Mouse (Mus musculus): ENCODE data around the gene Gper1. TPM values are rescaled to one million over a fixed set of nuclear protein-coding genes. Genes with fewer than 3 reads are reported as not detected.

Gene Gper1
- total RNA-seq, 2 experiments from 2014 or later = not detected

GRCm38 (mm10) chr5:139389676-139390061 is 33.3 kb upstream of the Gper1 start:
- peak; percentile 66 for ATAC-seq (replicated peaks; ENCODE audit: low FRiP score, low TSS enrichment, poor library complexity, severe bottlenecking)

GRCm38 (mm10) chr5:139390324-139391119 is 32.4 kb upstream of the Gper1 start:
- peak; percentile 42; the same call in 1 of the 2 replicates for ATAC-seq (replicated peaks; ENCODE audit: low FRiP score, low TSS enrichment, poor library complexity, severe bottlenecking)

- no peak for ATAC-seq (replicated peaks; ENCODE audit: low FRiP score, low TSS enrichment, poor library complexity, severe bottlenecking)
Measured at GRCm38 (mm10) chr5:139391309-139391990, 31.5 kb upstream of the Gper1 start.

GRCm38 (mm10) chr5:139392219-139393196 is 30.4 kb upstream of the Gper1 start:
- no peak for ATAC-seq (replicated peaks; ENCODE audit: low FRiP score, low TSS enrichment, poor library complexity, severe bottlenecking)

GRCm38 (mm10) chr5:139393197-139393588 is 29.8 kb upstream of the Gper1 start:
- no peak for ATAC-seq (replicated peaks; ENCODE audit: low FRiP score, low TSS enrichment, poor library complexity, severe bottlenecking)

GRCm38 (mm10) chr5:139394399-139394798 is 28.6 kb upstream of the Gper1 start:
- ATAC-seq (replicated peaks; ENCODE audit: low FRiP score, low TSS enrichment, poor library complexity, severe bottlenecking) = peak; percentile 26

- no peak for ATAC-seq (replicated peaks; ENCODE audit: low FRiP score, low TSS enrichment, poor library complexity, severe bottlenecking)
Measured at GRCm38 (mm10) chr5:139395528-139395927, 27.4 kb upstream of the Gper1 start.

GRCm38 (mm10) chr5:139397359-139397916 is 25.5 kb upstream of the Gper1 start:
- ATAC-seq (replicated peaks; ENCODE audit: low FRiP score, low TSS enrichment, poor library complexity, severe bottlenecking) = no peak

- ATAC-seq (replicated peaks; ENCODE audit: low FRiP score, low TSS enrichment, poor library complexity, severe bottlenecking) = peak; percentile 87
Measured at GRCm38 (mm10) chr5:139397959-139398753, 24.8 kb upstream of the Gper1 start.

GRCm38 (mm10) chr5:139398786-139399185 is 24.2 kb upstream of the Gper1 start:
- peak; percentile 1; the same call in 1 of the 2 replicates for ATAC-seq (replicated peaks; ENCODE audit: low FRiP score, low TSS enrichment, poor library complexity, severe bottlenecking)

GRCm38 (mm10) chr5:139399991-139400390 is 23.0 kb upstream of the Gper1 start:
- ATAC-seq (replicated peaks; ENCODE audit: low FRiP score, low TSS enrichment, poor library complexity, severe bottlenecking) = no peak

GRCm38 (mm10) chr5:139402106-139402505 is 20.8 kb upstream of the Gper1 start:
- ATAC-seq (replicated peaks; ENCODE audit: low FRiP score, low TSS enrichment, poor library complexity, severe bottlenecking) = no peak

- ATAC-seq (replicated peaks; ENCODE audit: low FRiP score, low TSS enrichment, poor library complexity, severe bottlenecking) = no peak
Measured at GRCm38 (mm10) chr5:139403692-139404260, 19.2 kb upstream of the Gper1 start.

GRCm38 (mm10) chr5:139404801-139405401 is 18.1 kb upstream of the Gper1 start, which contains the start of gene C130050O18Rik:
Gene C130050O18Rik (plus strand): TSS chr5:139405280.
- peak; percentile 43 for ATAC-seq (replicated peaks; ENCODE audit: low FRiP score, low TSS enrichment, poor library complexity, severe bottlenecking)

- ATAC-seq (replicated peaks; ENCODE audit: low FRiP score, low TSS enrichment, poor library complexity, severe bottlenecking) = no peak
Measured at GRCm38 (mm10) chr5:139405478-139405877, 17.5 kb upstream of the Gper1 start.

GRCm38 (mm10) chr5:139405953-139406352 is 17.0 kb upstream of the Gper1 start:
- no peak for ATAC-seq (replicated peaks; ENCODE audit: low FRiP score, low TSS enrichment, poor library complexity, severe bottlenecking)

GRCm38 (mm10) chr5:139407121-139407885 is 15.6 kb upstream of the Gper1 start:
- no peak for ATAC-seq (replicated peaks; ENCODE audit: low FRiP score, low TSS enrichment, poor library complexity, severe bottlenecking)
